Mouse (Mus musculus) liver, embryonic 16.5 days (tissue): ENCODE data around the gene Enthd1. TPM values are rescaled to one million over a fixed set of nuclear protein-coding genes. Genes with fewer than 3 reads are reported as not detected.

Experiments
- ATAC-seq: fragments of 200-750 bp; cut with Nextera tagmentation; 2 replicates; pipeline ENCODE4 v1.8.0; 2017; ENCODE audit warnings: low read depth, mild to moderate bottlenecking, moderate number of reproducible peaks, moderate library complexity
- H3K27ac ChIP-seq: fragments of 300-500 bp; sonication (generic); 2 replicates; pipeline ENCODE4 v1.5.1; 2014; ENCODE audit warnings: mild to moderate bottlenecking, low read length
- H3K27me3 ChIP-seq: fragments of 300-500 bp; sonication (generic); 2 replicates; pipeline ENCODE4 v1.6.1; 2014; ENCODE audit warnings: low read depth, low read length, mixed read lengths; ENCODE audit not compliant: control insufficient read depth, insufficient read depth
- H3K36me3 ChIP-seq: fragments of 300-500 bp; sonication (generic); 2 replicates; pipeline ENCODE4 v1.6.1; 2014; ENCODE audit warnings: mild to moderate bottlenecking; ENCODE audit not compliant: control insufficient read depth, insufficient read depth
- H3K4me1 ChIP-seq: fragments of 300-500 bp; sonication (generic); 2 replicates; pipeline ENCODE4 v1.6.1; 2014; ENCODE audit warnings: low read depth, low read length, mixed read lengths; ENCODE audit not compliant: control insufficient read depth
- H3K4me2 ChIP-seq: fragments of 300-500 bp; sonication (generic); 2 replicates; pipeline ENCODE4 v1.6.1; 2014; ENCODE audit warnings: low read depth, low read length, mixed read lengths
- H3K4me3 ChIP-seq: fragments of 300-500 bp; sonication (generic); 2 replicates; pipeline ENCODE4 v1.5.1; 2014; ENCODE audit warnings: low read depth, mild to moderate bottlenecking, low read length
- H3K9ac ChIP-seq: fragments of 300-500 bp; sonication (generic); 2 replicates; pipeline ENCODE4 v1.6.1; 2014; ENCODE audit warnings: low read depth, low read length
- H3K9me3 ChIP-seq: fragments of 300-500 bp; sonication (generic); replicated peaks from 2 replicates; pipeline ENCODE4 v1.6.1; 2016; ENCODE audit warnings: low read length; ENCODE audit not compliant: control insufficient read depth
- WGBS: fragments of 180-500 bp; shearing (Covaris S2); extraction: QIAGEN DNeasy Blood & Tissue Kit; methylation state at CpG from one replicate; pipeline ENCODE4 v1.1.7; 2014; ENCODE audit not compliant: insufficient replicate concordance; 5-methylcytosine and 5-hydroxymethylcytosine counted together
- polyA plus RNA-seq: library from polyadenylated mRNA; unstranded; fragments of >200 nt; fragmentation: Nextera tagmentation; extraction: Ambion mirVana; gene quantifications from 2 replicates; pipeline ENCODE4 v1.2.1, GENCODE M21; 2015

Enthd1 gene
- polyA plus RNA-seq, 1 experiment from 2014 or later: not detected

GRCm38 (mm10) chr15:80532281-80533072 is 32.5 kb downstream of the Enthd1 start:
- H3K9ac ChIP-seq: peak overlapping the region; percentile 34; the same call in 1 of the 2 replicates
- peak overlapping the region; percentile 45 for H3K4me2 ChIP-seq
- H3K27me3 ChIP-seq: no peaks in the 10 kb centered on the region; the same call in 1 of the 2 replicates
- H3K9me3 ChIP-seq: no peaks in the 10 kb centered on the region
- no peak overlapping the region for H3K4me3 ChIP-seq
- peak overlapping the region; percentile 85 for H3K27ac ChIP-seq
- ATAC-seq: peak; percentile 94
- H3K36me3 ChIP-seq: no peaks in the 10 kb centered on the region
- 24% methylated on average over 8 of the region's 8 CpGs for WGBS
- peaks cover 35% of the 10 kb centered on the region for H3K4me1 ChIP-seq

- 18% methylated on average over 9 of the region's 9 CpGs for WGBS
- no peaks in the 10 kb centered on the region for H3K36me3 ChIP-seq
- no peak overlapping the region for H3K4me3 ChIP-seq
- H3K9me3 ChIP-seq: no peaks in the 10 kb centered on the region
- no peak overlapping the region for H3K9ac ChIP-seq
- peak; percentile 42 for ATAC-seq
- H3K27ac ChIP-seq: peak overlapping the region; percentile 85
- no peaks in the 10 kb centered on the region; the same call in 1 of the 2 replicates for H3K27me3 ChIP-seq
- H3K4me2 ChIP-seq: no peak overlapping the region
- H3K4me1 ChIP-seq: peaks cover 35% of the 10 kb centered on the region
Measured at GRCm38 (mm10) chr15:80531026-80531425, 33.9 kb downstream of the Enthd1 start.

- Histone ChIP-seq H3K27me3 (no peaks in the 10 kb centered on the region; the same call in 1 of the 2 replicates), H3K4me3 (no peak overlapping the region), H3K9me3 (no peaks in the 10 kb centered on the region), H3K4me2 (no peak overlapping the region), H3K4me1 (peaks cover 35% of the 10 kb centered on the region), H3K9ac (no peak overlapping the region), H3K27ac (peak overlapping the region; percentile 5; the same call in 1 of the 2 replicates), H3K36me3 (no peaks in the 10 kb centered on the region)
- WGBS: 60% methylated on average over 20 of the region's 20 CpGs
- ATAC-seq: no peak
Measured at GRCm38 (mm10) chr15:80529955-80530869, 34.7 kb downstream of the Enthd1 start.

GRCm38 (mm10) chr15:80521661-80522388 is 43.1 kb downstream of the Enthd1 start:
- WGBS: 29% methylated on average over 10 of the region's 10 CpGs
- H3K4me3 ChIP-seq: no peak overlapping the region
- no peaks in the 10 kb centered on the region for H3K27me3 ChIP-seq
- peaks cover 27% of the 10 kb centered on the region for H3K4me1 ChIP-seq
- H3K36me3 ChIP-seq: no peaks in the 10 kb centered on the region
- H3K4me2 ChIP-seq: no peak overlapping the region
- no peak overlapping the region for H3K9ac ChIP-seq
- H3K9me3 ChIP-seq: no peaks in the 10 kb centered on the region
- no peak overlapping the region for H3K27ac ChIP-seq
- ATAC-seq: no peak

- Histone ChIP-seq H3K4me1 (peaks cover 27% of the 10 kb centered on the region), H3K4me2 (no peak overlapping the region), H3K27ac (no peak overlapping the region), H3K4me3 (no peak overlapping the region), H3K9ac (no peak overlapping the region), H3K9me3 (no peaks in the 10 kb centered on the region), H3K27me3 (no peaks in the 10 kb centered on the region), H3K36me3 (no peaks in the 10 kb centered on the region)
- no peak for ATAC-seq
- 86% methylated on average over 5 of the region's 5 CpGs for WGBS
Measured at GRCm38 (mm10) chr15:80519931-80520330, 45.0 kb downstream of the Enthd1 start.

GRCm38 (mm10) chr15:80518567-80519223 is 46.3 kb downstream of the Enthd1 start:
- 29% methylated on average over 12 of the region's 12 CpGs for WGBS

GRCm38 (mm10) chr15:80517996-80518395 is 47.0 kb downstream of the Enthd1 start:
- no peaks in the 10 kb centered on the region for H3K27me3 ChIP-seq
- ATAC-seq: peak; percentile 81
- H3K36me3 ChIP-seq: no peaks in the 10 kb centered on the region
- H3K4me3 ChIP-seq: no peak overlapping the region
- H3K4me2 ChIP-seq: peak overlapping the region; percentile 38
- H3K9ac ChIP-seq: 0 out of 2 replicates have a peak overlapping the region, but pooled peaks have one; percentile 30
- no peaks in the 10 kb centered on the region for H3K9me3 ChIP-seq
- 11% methylated on average over 9 of the region's 9 CpGs for WGBS
- peak overlapping the region; percentile 41 for H3K27ac ChIP-seq
- peaks cover 27% of the 10 kb centered on the region for H3K4me1 ChIP-seq

More at GRCm38 (mm10) chr15:80518567-80519223, 46.3 kb downstream of the Enthd1 start:
- H3K9ac ChIP-seq: no peak overlapping the region
- no peaks in the 10 kb centered on the region for H3K27me3 ChIP-seq
- H3K36me3 ChIP-seq: no peaks in the 10 kb centered on the region
- H3K4me1 ChIP-seq: peaks cover 27% of the 10 kb centered on the region
- peak overlapping the region; percentile 41 for H3K27ac ChIP-seq
- peak overlapping the region; percentile 38 for H3K4me2 ChIP-seq
- H3K9me3 ChIP-seq: no peaks in the 10 kb centered on the region
- no peak overlapping the region for H3K4me3 ChIP-seq
- ATAC-seq: peak; percentile 80

GRCm38 (mm10) chr15:80516525-80516924 is 48.4 kb downstream of the Enthd1 start:
- H3K9me3 ChIP-seq: no peaks in the 10 kb centered on the region

More at GRCm38 (mm10) chr15:80516525-80516924, 48.4 kb downstream of the Enthd1 start:
- Histone ChIP-seq H3K4me2 (no peak overlapping the region), H3K27ac (no peak overlapping the region), H3K27me3 (no peaks in the 10 kb centered on the region), H3K4me3 (no peak overlapping the region), H3K36me3 (no peaks in the 10 kb centered on the region), H3K9ac (no peak overlapping the region), H3K4me1 (peaks cover 21% of the 10 kb centered on the region)
- no peak for ATAC-seq
- WGBS: 63% methylated on average over 3 of the region's 3 CpGs
